Mouse (Mus musculus) embryonic facial prominence, embryonic 13.5 days (tissue): ENCODE data around the gene Cep162. TPM values are rescaled to one million over a fixed set of nuclear protein-coding genes. Genes with fewer than 3 reads are reported as not detected.

ENCODE experiments used
- ATAC-seq: fragments of 200-750 bp; cut with Nextera tagmentation; 2 replicates; pipeline ENCODE4 v1.8.0; 2017; ENCODE audit warnings: low read depth; ENCODE audit not compliant: insufficient number of reproducible peaks, insufficient read depth, low FRiP score, low TSS enrichment
- H3K27ac ChIP-seq: fragments of 300-500 bp; sonication (generic); 2 replicates; pipeline ENCODE4 v1.5.1; 2015; ENCODE audit warnings: moderate library complexity, mild to moderate bottlenecking, inconsistent platforms
- H3K27me3 ChIP-seq: fragments of 300-500 bp; sonication (generic); 2 replicates; pipeline ENCODE4 v1.6.1; 2015; ENCODE audit warnings: mild to moderate bottlenecking, inconsistent platforms
- H3K36me3 ChIP-seq: fragments of 300-500 bp; sonication (generic); 2 replicates; pipeline ENCODE4 v1.6.1; 2015; ENCODE audit warnings: mild to moderate bottlenecking, inconsistent platforms
- H3K4me1 ChIP-seq: fragments of 300-500 bp; sonication (generic); 2 replicates; pipeline ENCODE4 v1.6.1; 2015; ENCODE audit warnings: inconsistent platforms
- H3K4me2 ChIP-seq: fragments of 300-500 bp; sonication (generic); 2 replicates; pipeline ENCODE4 v1.6.1; 2015; ENCODE audit warnings: moderate library complexity, mild to moderate bottlenecking, inconsistent platforms
- H3K4me3 ChIP-seq: fragments of 300-500 bp; sonication (generic); 2 replicates; pipeline ENCODE4 v1.5.1; 2015; ENCODE audit warnings: mild to moderate bottlenecking, inconsistent platforms
- H3K9ac ChIP-seq: fragments of 300-500 bp; sonication (generic); 2 replicates; pipeline ENCODE4 v1.6.1; 2015; ENCODE audit warnings: mild to moderate bottlenecking, inconsistent platforms
- H3K9me3 ChIP-seq: fragments of 300-500 bp; sonication (generic); 2 replicates; pipeline ENCODE4 v1.6.1; 2016; ENCODE audit warnings: inconsistent platforms
- WGBS: fragments of 180-500 bp; shearing (Covaris S2); methylation state at CpG from one replicate; pipeline ENCODE4 v1.1.7; 2015; ENCODE audit warnings: mixed read lengths; 5-methylcytosine and 5-hydroxymethylcytosine counted together
- polyA plus RNA-seq: library from polyadenylated mRNA; unstranded; fragments of >200 nt; fragmentation: Nextera tagmentation; extraction: Ambion mirVana; gene quantifications from 2 replicates; pipeline ENCODE4 v1.2.1, GENCODE M21; 2015

The Cep162 gene
- polyA plus RNA-seq, 1 experiment from 2014 or later: 8.1 TPM

DNA sequence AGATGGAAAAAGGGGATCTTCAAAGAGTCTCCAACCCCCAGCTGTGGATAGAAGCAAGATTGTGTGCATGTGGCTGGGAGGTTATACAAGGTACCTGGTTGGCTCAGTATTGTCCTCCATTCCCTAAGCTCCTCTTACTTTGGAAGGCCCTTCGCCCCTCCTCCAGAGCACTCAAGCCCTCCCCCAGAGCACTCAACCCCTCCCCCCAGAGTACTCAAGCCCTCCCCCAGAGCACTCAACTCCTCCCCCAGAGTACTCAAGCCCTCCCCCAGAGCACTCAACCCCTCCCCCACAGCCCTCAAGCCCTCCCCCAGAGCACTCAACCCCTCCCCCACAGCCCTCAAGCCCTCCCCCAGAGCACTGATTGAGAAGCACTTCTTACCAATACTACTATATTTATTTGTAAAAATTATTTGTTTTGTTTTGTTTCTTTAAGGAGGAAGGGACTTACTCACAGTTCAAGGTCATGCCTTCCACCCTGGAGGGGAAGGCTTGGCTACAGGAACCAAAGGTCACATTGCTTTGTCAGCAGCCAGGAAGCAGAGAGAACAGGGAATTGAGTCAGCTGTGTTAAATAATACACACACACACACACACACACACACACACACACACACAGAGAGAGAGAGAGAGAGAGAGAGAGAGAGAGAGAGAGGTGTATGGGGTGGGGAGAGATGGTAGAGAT lies 102.6 kb downstream of the Cep162 start:
- ATAC-seq: no peak

DNA sequence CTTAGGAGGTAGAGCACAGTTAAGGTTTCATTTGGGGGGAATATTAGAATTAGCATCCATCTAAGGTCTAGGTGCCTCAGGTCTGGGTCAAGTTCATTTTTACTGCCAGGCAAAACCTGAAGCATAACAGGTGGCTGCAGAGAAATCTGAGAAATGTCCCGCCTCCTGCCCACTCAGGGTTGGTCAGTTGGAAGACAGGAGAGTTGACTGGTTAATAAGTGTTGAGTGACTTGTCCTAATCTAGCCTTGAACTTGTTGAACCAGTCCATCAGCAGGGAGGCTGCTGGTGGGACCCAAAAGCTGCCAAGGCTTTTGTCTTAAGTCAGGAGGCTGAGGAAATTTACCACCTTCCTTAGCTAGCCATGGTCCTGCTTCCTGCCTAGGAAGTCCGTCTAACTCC lies 107.4 kb downstream of the Cep162 start:
- Histone ChIP-seq H3K4me2 (no peak overlapping the region), H3K9me3 (no peaks in the 10 kb centered on the region), H3K27ac (no peak overlapping the region), H3K4me3 (no peak overlapping the region), H3K27me3 (peaks cover 38% of the 10 kb centered on the region), H3K4me1 (peaks cover 16% of the 10 kb centered on the region), H3K9ac (no peak overlapping the region), H3K36me3 (no peaks in the 10 kb centered on the region)
- 73% methylated on average over 2 of the region's 2 CpGs for WGBS
- 0 out of 2 replicates have a peak, but pooled peaks have one; percentile 33 for ATAC-seq

More for the DNA sequence above, 102.6 kb downstream of the Cep162 start:
- 100% methylated on average over 1 of the region's 1 CpGs for WGBS
- Histone ChIP-seq H3K9me3 (no peaks in the 10 kb centered on the region), H3K27ac (no peak overlapping the region), H3K36me3 (no peaks in the 10 kb centered on the region), H3K4me1 (no peaks in the 10 kb centered on the region), H3K4me3 (no peak overlapping the region), H3K9ac (no peak overlapping the region), H3K4me2 (no peak overlapping the region), H3K27me3 (no peaks in the 10 kb centered on the region)

DNA sequence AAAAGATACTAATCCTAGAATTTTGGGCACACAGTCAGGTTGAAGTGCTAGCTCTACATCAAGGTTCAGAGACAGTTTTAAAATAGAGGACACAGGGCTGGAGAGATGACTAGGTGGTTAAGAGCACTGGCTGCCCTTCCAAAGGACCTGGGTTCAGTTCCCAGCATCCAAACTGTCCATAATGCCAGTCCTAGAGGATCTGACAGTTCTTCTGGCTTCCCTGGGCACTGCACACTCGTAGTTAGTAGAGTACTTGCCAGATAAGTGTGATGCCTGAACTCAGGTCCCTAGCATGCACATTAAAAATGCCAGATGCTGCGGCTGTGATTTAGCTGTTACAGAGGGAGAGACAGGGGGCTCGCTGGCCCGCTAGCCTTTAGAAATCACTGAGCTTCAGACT lies 108.9 kb downstream of the Cep162 start:
- Histone ChIP-seq H3K4me1 (peaks cover 16% of the 10 kb centered on the region), H3K9ac (no peak overlapping the region), H3K9me3 (no peaks in the 10 kb centered on the region), H3K4me3 (no peak overlapping the region), H3K27ac (no peak overlapping the region), H3K27me3 (peaks cover 38% of the 10 kb centered on the region), H3K4me2 (no peak overlapping the region), H3K36me3 (no peaks in the 10 kb centered on the region)
- no peak for ATAC-seq
- 87% methylated on average over 4 of the region's 4 CpGs for WGBS

DNA sequence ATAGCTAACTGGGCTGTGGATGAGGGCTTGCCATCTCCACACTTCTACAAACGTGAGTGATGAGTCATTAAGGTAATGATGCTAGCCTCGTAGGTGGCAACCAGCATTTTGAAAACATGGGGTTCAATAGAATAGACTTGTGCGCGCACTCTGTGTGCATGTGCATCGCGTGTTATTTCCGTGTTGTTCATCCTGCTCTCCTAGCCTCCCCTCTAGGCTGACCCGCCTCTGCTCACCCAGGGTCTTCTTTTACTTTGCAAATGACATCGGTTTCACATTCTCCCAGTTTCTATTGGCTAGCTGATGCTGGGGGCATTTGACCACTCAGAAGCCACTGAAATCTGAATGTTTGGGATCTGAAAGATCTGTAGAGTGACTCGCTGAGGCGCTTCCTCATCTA lies 109.7 kb downstream of the Cep162 start:
- H3K4me3 ChIP-seq: no peak overlapping the region
- no peak overlapping the region for H3K27ac ChIP-seq
- no peak overlapping the region for H3K9ac ChIP-seq
- WGBS: 27% methylated on average over 11 of the region's 11 CpGs
- no peaks in the 10 kb centered on the region for H3K9me3 ChIP-seq
- peak overlapping the region; percentile 65; the same call in 1 of the 2 replicates for H3K4me2 ChIP-seq
- H3K27me3 ChIP-seq: peaks cover 39% of the 10 kb centered on the region
- peaks cover 16% of the 10 kb centered on the region for H3K4me1 ChIP-seq
- no peaks in the 10 kb centered on the region for H3K36me3 ChIP-seq
- ATAC-seq: no peak

DNA sequence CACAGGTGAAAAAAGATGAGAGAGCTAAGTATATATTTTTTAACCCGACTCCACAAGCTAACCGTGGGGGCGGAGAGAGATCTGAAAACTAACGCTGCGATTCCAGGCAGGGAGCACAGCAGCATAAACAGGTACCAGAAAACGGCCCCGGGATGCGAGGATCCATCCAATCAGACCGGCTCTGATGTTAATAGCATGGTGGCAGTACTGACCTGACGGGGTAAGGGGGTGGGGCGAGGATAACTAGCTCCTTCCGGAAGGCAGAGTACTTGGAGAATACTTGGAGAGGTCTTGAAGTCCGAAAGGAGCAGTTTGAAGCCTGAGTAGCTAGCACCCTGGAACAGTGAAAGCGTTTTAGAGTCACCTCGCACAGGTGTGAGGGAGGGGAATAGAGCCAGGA lies 110.2 kb downstream of the Cep162 start:
- Histone ChIP-seq H3K27me3 (peaks cover 41% of the 10 kb centered on the region), H3K36me3 (no peaks in the 10 kb centered on the region), H3K9me3 (no peaks in the 10 kb centered on the region), H3K27ac (no peak overlapping the region), H3K4me1 (peaks cover 16% of the 10 kb centered on the region), H3K9ac (no peak overlapping the region), H3K4me2 (peak overlapping the region; percentile 65), H3K4me3 (peak overlapping the region; percentile 40)
- no peak for ATAC-seq
- 3% methylated on average over 15 of the region's 15 CpGs for WGBS

DNA sequence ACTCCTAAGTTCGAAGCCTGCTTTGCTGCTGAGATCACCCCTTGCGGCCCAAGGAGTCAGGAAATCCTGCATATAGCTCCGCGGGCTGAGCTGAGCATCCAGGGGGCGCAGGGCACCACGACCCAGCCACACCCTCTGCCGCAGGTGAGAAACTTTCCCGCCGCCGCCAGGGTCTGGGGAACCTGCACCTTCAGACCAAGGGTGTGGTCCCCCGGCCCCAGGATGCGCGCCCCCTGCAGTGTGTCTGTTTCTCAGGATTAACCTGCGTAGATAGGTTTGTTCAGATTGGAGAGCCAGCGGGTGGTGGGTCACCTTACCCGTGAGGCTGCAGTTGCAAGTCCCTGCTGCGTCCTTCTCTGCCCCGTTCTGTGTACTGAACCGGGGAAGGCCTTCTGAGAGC lies 110.8 kb downstream of the Cep162 start:
- peak overlapping the region; percentile 32; the same call in 1 of the 2 replicates for H3K9ac ChIP-seq
- H3K27ac ChIP-seq: no peak overlapping the region
- H3K27me3 ChIP-seq: peaks cover 41% of the 10 kb centered on the region
- H3K4me3 ChIP-seq: peak overlapping the region; percentile 40
- WGBS: 1% methylated on average over 19 of the region's 19 CpGs
- no peaks in the 10 kb centered on the region for H3K9me3 ChIP-seq
- ATAC-seq: no peak
- H3K4me2 ChIP-seq: peak overlapping the region; percentile 65
- peaks cover 16% of the 10 kb centered on the region for H3K4me1 ChIP-seq
- H3K36me3 ChIP-seq: no peaks in the 10 kb centered on the region

DNA sequence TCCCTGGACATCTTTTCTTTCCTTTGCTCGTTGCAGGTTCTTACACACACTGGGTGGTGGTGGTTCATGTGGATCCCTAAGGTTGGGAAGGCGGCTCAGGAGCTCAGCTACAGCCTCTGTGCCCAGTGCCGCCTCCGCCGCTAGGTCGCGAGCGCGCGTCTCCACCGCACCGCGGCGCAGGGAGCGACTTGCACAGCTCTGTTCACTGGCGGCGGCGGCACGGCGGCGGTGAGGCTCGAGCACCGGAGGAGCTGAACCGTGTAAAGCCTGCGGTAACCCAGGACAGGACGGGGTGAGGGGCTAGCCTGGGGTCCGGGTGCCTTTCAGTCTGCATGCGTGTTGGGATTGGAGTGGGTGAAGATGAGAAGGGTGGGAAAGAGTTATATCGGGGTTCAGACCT lies 111.2 kb downstream of the Cep162 start, which contains the start of gene Mrap2:
Gene Mrap2, plus strand, starts transcription at position 201 of the 400 bp plus-strand sequence.
- peak within 1 kb of the TSS; percentile 40 for H3K4me3 ChIP-seq
- ATAC-seq: peak; percentile 56; the same call in 1 of the 2 replicates
- peak within 1 kb of the TSS; percentile 32; the same call in 1 of the 2 replicates for H3K9ac ChIP-seq
- no peak within 1 kb of the TSS for H3K27ac ChIP-seq
- H3K36me3 ChIP-seq: no peaks in the 10 kb centered on the region
- peak within 1 kb of the TSS; percentile 65 for H3K4me2 ChIP-seq
- WGBS: 2% methylated on average over 29 of the region's 29 CpGs
- H3K27me3 ChIP-seq: peaks cover 41% of the 10 kb centered on the region
- H3K9me3 ChIP-seq: no peaks in the 10 kb centered on the region
- H3K4me1 ChIP-seq: peaks cover 16% of the 10 kb centered on the region

DNA sequence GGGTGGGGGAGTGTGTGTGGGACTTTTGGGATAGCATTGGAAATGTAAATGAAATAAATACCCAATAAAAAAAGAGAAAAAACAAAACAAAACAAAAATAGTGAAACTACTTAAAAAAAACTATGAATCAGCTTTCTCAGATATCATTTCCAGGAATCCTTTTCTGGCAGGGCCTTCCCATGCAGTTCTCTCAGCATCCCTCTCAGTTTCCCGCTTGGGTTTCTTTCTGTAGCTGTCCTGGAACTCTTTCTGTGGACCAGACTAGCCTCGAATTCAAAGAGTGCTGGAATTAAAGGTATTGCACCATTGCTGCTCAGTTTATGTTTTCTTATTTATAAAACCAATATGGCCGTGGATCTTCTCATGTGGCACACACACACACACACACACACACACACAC lies 112.3 kb downstream of the Cep162 start:
- Histone ChIP-seq H3K9ac (no peak overlapping the region), H3K27me3 (peaks cover 41% of the 10 kb centered on the region), H3K4me2 (no peak overlapping the region), H3K27ac (no peak overlapping the region), H3K36me3 (no peaks in the 10 kb centered on the region), H3K4me3 (no peak overlapping the region), H3K9me3 (no peaks in the 10 kb centered on the region), H3K4me1 (peaks cover 16% of the 10 kb centered on the region)
- no peak for ATAC-seq
- 78% methylated on average over 3 of the region's 3 CpGs for WGBS

Other genes starting within 250 kb of the Cep162 start
- gene Ripply2, start 240.0 kb downstream of the Cep162 start, polyA plus RNA-seq: not detected in 2 replicates
- 47.2 and 54.6 TPM in 2 replicates for gene Cyb5r4, start 233.5 kb downstream of the Cep162 start, polyA plus RNA-seq
- 0.10 and 0.36 TPM in 2 replicates for gene Mrap2, start 111.2 kb downstream of the Cep162 start, polyA plus RNA-seq